Mouse (Mus musculus) erythroblast, embryonic 14.5 days (primary cell): Measurements from ENCODE around the gene Fbxw5.

Experiments used
- GATA1 ChIP-seq: IDR thresholded peaks from 2 replicates; pipeline ENCODE4 v1.6.1; 2012; ENCODE audit warnings: low read length, inconsistent platforms, mixed read lengths
- TAL1 ChIP-seq: IDR thresholded peaks from 3 replicates; pipeline ENCODE4 v1.6.1; 2012; ENCODE audit warnings: low read length, inconsistent platforms, mixed read lengths

DNA sequence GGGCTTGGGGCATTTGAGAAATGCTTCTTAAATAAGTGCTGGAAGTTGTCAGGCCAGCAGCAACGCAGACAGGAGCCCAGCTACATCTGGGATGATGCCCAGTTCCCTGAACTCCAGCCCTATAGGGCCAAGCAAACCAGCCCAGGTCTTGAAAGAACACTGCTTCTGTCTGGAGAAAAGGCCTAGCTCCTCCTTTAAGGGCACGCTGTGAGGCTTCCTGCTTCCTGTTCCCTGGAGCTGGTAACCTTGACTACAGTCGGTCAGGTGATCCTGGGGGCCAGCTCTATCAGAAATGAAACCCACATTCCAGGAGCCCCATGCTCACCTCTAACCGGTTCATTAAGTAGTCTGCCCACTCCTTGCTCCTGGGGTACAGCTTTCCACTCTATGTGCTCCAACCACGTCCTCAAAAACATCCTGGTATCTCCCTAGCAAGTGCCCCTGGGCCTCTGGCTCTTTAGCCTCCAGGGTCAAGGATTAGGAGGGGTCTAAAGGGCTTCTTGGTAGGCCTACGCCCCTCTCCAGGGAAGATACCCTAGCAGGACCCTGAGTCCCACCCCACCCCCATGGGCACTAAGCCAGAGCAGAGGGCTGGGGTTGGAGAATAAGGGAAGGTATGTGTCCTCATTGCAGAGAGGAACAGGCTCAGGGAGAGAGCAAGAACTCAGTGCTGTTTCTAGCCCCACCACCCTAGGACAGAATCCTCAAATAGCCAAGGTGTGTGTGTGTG is 2.5 kb upstream of the Fbxw5 start:
- TF ChIP-seq GATA1 (no peak), TAL1 (no peak)
